Mouse (Mus musculus) lung, embryonic 16.5 days (tissue): ENCODE data around the gene Ankrd11. TPM values are rescaled to one million over a fixed set of nuclear protein-coding genes. Genes with fewer than 3 reads are reported as not detected.

Experiments used
- ATAC-seq: fragments of 200-750 bp; cut with Nextera tagmentation; 2 replicates; pipeline ENCODE4 v1.8.0; 2017; ENCODE audit warnings: low read depth, mild to moderate bottlenecking, moderate library complexity
- H3K27ac ChIP-seq: fragments of 300-500 bp; sonication (generic); 2 replicates; pipeline ENCODE4 v1.5.1; 2014; ENCODE audit warnings: mild to moderate bottlenecking, control low read depth, low read length
- H3K27me3 ChIP-seq: fragments of 300-500 bp; sonication (generic); 2 replicates; pipeline ENCODE4 v1.6.1; 2014; ENCODE audit warnings: low read depth, low read length, mixed read lengths; ENCODE audit not compliant: control insufficient read depth, insufficient read depth
- H3K36me3 ChIP-seq: fragments of 300-500 bp; sonication (generic); 2 replicates; pipeline ENCODE4 v1.6.1; 2014; ENCODE audit warnings: low read length; ENCODE audit not compliant: control insufficient read depth, insufficient read depth
- H3K4me1 ChIP-seq: fragments of 300-500 bp; sonication (generic); replicated peaks from 2 replicates; pipeline ENCODE4 v1.6.1; 2014; ENCODE audit warnings: low read length, mixed read lengths; ENCODE audit not compliant: control insufficient read depth, insufficient read depth
- H3K4me2 ChIP-seq: fragments of 300-500 bp; sonication (generic); 2 replicates; pipeline ENCODE4 v1.6.1; 2014; ENCODE audit warnings: low read depth, low read length, control low read depth
- H3K4me3 ChIP-seq: fragments of 300-500 bp; sonication (generic); 2 replicates; pipeline ENCODE4 v1.5.1; 2014; ENCODE audit warnings: mild to moderate bottlenecking, low read length, control low read depth
- H3K9ac ChIP-seq: fragments of 300-500 bp; sonication (generic); 2 replicates; pipeline ENCODE4 v1.6.1; 2014; ENCODE audit warnings: low read length, control low read depth
- H3K9me3 ChIP-seq: fragments of 300-500 bp; sonication (generic); 2 replicates; pipeline ENCODE4 v1.6.1; 2016; ENCODE audit warnings: low read length; ENCODE audit not compliant: control insufficient read depth
- WGBS: fragments of 180-500 bp; shearing (Covaris S2); extraction: QIAGEN DNeasy Blood & Tissue Kit; methylation state at CpG from one replicate; pipeline ENCODE4 v1.1.7; 2014; 5-methylcytosine and 5-hydroxymethylcytosine counted together
- polyA plus RNA-seq: library from polyadenylated mRNA; unstranded; fragments of >200 nt; fragmentation: Nextera tagmentation; extraction: Ambion mirVana; gene quantifications from 2 replicates; pipeline ENCODE4 v1.2.1, GENCODE M21; 2015

Gene Ankrd11
- polyA plus RNA-seq, 1 experiment from 2014 or later, result 23.9 TPM

GRCm38 (mm10) chr8:122834971-122835370 is 207.1 kb downstream of the Ankrd11 start:
- Histone ChIP-seq H3K36me3 (no peaks in the 10 kb centered on the region), H3K9ac (no peak overlapping the region), H3K9me3 (no peaks in the 10 kb centered on the region), H3K27me3 (no peaks in the 10 kb centered on the region), H3K4me3 (no peak overlapping the region), H3K4me1 (no peaks in the 10 kb centered on the region), H3K27ac (no peak overlapping the region), H3K4me2 (no peak overlapping the region)
- 28% methylated on average over 7 of the region's 8 CpGs for WGBS
- ATAC-seq, result peak; percentile 54; the same call in 1 of the 2 replicates

- 86% methylated on average over 8 of the region's 8 CpGs for WGBS
- H3K4me1 ChIP-seq, result no peaks in the 10 kb centered on the region
- no peak overlapping the region for H3K4me2 ChIP-seq
- H3K27me3 ChIP-seq, result no peaks in the 10 kb centered on the region
- no peaks in the 10 kb centered on the region for H3K36me3 ChIP-seq
- no peak overlapping the region for H3K9ac ChIP-seq
- no peak overlapping the region for H3K4me3 ChIP-seq
- no peak for ATAC-seq
- H3K9me3 ChIP-seq, result no peaks in the 10 kb centered on the region
- no peak overlapping the region for H3K27ac ChIP-seq
These were observed 207.7 kb downstream of the Ankrd11 start for GRCm38 (mm10) chr8:122834416-122834815.

Other genes starting within 250 kb of the Ankrd11 start
- 0.49 and 1.0 TPM in 2 replicates for gene Cdh15, start 194.3 kb downstream of the Ankrd11 start, polyA plus RNA-seq
- gene Spg7, start 20.7 kb upstream of the Ankrd11 start, polyA plus RNA-seq, result 43.7 and 46.4 TPM in 2 replicates
- gene Rpl13, start 60.1 kb upstream of the Ankrd11 start, polyA plus RNA-seq, result 1,316 and 1,484 TPM in 2 replicates
- 0.73 and 0.83 TPM in 2 replicates for gene Cpne7, start 75.1 kb upstream of the Ankrd11 start, polyA plus RNA-seq
- gene Sult5a1, start 116.0 kb upstream of the Ankrd11 start, polyA plus RNA-seq, result 21.2 and 24.7 TPM in 2 replicates
- 15.4 and 20.9 TPM in 2 replicates for gene Dpep1, start 144.0 kb upstream of the Ankrd11 start, polyA plus RNA-seq
- gene Chmp1a, start 170.5 kb upstream of the Ankrd11 start, polyA plus RNA-seq, result 138 and 147 TPM in 2 replicates
- 6.7 and 7.1 TPM in 2 replicates for gene Spata33, start 170.6 kb upstream of the Ankrd11 start, polyA plus RNA-seq
- gene Cdk10, start 182.6 kb upstream of the Ankrd11 start, polyA plus RNA-seq, result 30.0 and 30.1 TPM in 2 replicates
- 5.7 and 5.8 TPM in 2 replicates for gene Spata2l, start 194.0 kb upstream of the Ankrd11 start, polyA plus RNA-seq
- gene Zfp276, start 211.9 kb upstream of the Ankrd11 start, polyA plus RNA-seq, result 22.0 and 23.1 TPM in 2 replicates
- gene Vps9d1, start 212.1 kb upstream of the Ankrd11 start, polyA plus RNA-seq, result 23.2 and 23.5 TPM in 2 replicates